Mouse (Mus musculus) neural tube, embryonic 10.5 days (tissue): Measurements from ENCODE around the gene Fam214b.
A peak's percentile ranks its signal among the peaks of the same experiment; 100 is the strongest.

Source experiments
- DNase-seq: peaks from one replicate; pipeline ENCODE4 v3.0.0-alpha.2; 2017; ENCODE audit warnings: low spot score; ENCODE audit errors: extremely low spot score

The Fam214b gene

DNA sequence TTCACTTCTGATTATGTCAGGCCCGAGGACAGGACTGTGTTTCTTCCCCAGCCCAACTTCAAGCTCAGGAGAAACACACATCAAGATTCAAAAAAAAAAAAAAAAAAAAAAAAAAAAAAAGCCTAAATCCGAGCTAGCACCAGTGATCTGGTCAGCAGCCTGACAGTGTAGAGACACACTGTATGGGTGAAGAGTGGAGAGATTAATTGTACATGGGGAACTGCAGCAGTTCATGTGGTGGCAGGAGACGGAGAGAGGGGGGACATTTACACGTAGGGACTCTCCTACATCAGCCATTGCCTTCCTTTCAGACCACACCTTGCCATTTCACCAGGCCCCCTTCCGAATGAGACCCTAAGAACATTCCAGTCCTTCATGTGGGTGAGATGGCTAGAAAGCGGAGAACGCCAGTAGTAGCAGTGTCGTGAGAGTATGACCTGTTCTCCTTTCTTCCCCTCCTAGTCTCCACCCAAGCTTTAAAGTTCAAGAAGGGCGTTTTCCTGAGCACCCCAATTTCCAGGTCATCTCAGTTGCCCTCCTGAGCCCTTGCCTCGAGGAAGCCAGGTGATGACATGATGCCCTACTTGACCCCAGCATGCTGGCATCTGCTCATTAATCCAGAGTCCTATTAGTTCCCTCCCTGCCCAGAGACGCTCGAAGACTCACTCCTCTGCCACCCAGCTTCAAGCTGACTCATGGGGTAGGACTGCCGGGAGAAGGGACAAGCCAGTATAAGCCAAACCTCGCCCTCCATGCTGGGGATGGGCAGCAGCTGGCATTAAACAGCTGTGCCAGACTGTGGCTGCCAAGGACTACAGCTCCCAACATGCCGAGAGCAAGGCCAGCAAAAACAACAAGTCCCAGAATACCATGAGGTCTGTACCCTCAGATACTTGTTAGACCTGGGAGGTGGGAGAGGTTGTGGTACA, 7.2 kb downstream of the Fam214b start:
- DNase-seq, result no peak

DNA sequence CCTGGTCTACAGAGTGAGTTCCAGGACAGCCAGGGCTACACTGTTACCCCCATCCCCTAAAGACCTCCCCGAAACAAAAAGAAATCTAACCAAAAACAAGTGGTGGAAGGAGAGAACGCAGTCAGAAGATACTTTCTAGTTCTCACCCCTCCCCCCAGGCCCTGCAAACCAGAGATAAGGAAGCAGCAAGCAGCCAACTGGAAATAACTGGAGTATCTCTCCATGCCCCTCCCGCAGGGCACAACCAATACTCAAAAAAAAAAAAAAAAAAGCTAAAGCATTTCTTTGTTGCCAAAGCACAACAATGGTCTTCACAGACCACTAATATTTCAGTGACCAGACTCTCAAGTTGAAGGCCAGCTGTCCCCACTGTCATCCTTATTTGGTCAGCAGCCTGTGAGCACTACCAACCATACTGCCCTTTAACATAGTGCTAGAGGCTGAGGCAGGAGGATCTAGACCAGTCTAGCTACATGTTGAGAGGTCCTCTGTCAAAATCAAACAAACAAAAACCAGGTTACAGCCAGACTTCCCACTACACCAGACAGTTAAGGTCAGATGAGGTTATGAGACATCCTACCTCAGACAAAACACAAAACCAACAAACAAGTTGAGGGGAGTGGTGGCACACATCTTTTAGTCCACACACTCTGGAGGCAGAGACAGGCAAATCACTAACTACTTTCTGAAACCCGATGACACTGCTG, 8.0 kb downstream of the Fam214b start:
- no peak for DNase-seq

DNA sequence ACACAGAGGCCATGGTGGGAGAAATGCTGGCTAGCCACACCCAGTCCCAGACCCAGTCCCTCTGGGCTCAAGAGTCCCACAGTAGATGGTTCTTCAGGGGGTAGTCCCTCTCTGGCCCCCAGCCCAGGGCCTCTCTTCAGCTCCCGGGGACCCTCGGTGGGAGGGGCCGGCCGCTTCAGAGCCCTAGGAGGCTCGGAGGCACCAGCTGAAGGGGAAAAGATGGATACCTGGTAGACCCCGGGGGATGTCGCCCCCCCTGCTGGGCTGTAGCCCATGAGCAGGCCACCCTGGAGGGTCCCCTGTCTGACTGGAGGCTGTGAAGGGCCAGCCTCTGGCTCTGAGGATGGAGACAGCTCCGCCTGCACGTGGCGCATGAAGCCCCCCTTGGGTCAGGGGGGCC, 9.7 kb downstream of the Fam214b start:
- DNase-seq, result no peak

DNA sequence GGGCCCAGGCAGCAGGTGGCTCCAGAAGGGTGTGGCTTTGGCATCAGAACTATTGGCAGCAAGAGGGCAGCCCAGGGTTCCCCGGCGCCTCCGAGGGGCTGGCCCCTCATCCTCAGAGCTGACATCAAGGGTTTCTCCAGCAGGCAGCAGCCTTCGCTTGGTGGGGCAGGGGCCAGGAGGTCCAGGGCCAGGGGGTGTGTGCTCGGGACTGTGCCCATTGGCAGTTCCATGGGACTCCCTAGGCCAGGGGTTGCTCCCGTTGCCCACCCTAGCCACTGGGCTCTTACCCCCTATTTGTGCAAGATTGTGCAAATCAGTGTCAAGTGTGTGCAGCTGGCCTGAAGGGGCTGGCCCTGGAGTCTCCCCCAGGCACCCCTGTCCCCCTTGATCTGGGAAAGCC, 10.2 kb downstream of the Fam214b start:
- no peak for DNase-seq

DNA sequence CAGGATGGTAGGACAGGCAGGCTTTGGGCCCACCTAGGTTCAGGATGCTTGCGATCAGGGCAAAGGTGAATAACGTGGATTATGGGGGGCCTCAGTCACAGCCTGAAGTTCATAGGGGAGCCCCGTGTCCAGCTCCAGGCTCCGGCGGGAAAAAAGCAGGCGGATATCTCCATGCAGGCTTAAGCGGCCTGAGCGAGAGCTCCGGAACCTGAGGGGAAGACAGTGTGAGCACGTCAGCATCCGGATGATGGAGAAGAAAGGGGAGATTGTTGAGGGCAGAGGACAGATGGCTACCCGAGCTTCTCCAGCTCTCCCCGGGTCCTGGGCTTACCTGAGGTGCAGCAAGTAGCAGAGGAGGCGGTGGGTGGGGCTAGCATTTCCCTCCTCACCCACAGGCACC, 12.5 kb downstream of the Fam214b start:
- no peak for DNase-seq

DNA sequence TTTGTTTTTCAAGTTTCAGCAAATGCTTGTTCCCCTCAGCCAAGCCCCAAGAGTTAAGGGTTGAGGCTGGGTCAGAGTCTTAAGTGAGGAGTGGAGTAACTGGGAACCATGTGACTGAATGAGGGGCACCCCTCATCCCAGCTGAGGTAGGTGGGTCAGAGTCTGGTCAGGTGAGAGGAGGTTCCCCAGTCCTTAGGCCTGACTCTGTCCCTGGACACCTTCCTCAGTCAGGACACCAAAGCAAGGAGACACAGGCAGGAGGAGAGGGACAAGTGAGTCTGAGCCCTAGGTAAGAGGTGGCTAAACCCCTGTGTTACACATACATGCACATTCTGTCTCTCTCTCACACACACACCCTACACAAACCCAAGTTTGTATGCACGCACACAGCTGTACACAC, 13.5 kb downstream of the Fam214b start:
- no peak for DNase-seq

DNA sequence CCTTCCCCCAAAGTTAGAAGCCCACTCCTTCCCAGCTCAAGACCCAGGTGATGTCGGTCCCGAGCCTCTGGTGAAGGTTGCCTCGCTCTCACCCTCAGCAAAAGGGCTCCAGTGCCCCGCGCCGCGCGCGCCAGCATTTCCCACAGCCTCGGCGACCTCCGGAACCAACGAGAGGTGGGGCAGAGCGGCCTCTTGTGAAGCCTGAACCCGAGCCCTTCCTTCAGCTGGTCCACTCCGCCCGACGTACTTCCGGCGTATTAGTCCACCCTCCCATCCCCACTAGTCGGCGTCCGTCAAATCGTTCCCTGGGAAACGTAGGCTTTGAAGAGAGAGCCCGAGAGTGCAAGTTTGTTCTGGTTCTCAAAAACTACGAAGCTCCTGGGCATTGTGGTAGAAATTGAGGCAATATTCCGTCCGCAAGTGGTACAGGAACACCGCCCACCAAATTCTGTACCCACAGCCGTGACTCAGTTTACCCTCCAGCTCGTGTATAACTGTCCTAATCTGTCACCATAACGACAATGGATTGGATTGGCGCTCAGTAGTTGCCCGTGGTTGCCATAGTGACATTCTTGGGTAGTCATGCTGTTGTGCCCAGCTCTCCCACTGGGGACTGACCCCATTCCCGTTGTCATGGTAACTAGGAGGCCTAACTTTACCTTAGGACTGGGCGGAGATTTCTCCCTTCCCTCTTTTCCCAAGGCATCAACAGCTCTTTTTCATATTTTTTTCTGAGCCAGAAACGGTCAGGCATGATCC, 14.6 kb downstream of the Fam214b start, which contains the start of gene Stoml2:
TSS of gene Stoml2 (minus strand) at position 474 of the 759 bp plus-strand sequence.
- DNase-seq, result peak; percentile 91

DNA sequence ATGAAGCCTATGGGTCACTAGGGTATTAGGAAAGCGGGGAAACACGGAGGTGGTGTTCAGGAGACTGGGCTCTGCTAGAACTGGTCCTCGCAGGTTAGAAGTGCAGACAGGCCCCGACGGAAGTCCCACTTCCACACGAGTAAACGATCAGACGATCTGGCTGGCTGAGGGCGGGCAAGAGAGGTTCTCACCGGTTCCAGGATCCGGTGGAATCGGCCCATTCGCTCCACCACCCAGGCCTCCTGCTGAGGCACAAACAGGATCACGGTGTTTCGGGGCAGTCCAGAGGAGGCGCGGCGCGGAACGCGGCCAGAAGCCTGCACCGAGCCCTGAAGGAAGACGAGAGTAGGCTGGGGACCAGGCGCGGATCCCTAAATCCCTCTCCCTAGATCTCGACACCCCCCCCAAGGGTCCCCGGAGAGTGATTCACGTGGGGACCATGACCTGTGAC, 15.2 kb downstream of the Fam214b start:
- DNase-seq, result no peak

DNA sequence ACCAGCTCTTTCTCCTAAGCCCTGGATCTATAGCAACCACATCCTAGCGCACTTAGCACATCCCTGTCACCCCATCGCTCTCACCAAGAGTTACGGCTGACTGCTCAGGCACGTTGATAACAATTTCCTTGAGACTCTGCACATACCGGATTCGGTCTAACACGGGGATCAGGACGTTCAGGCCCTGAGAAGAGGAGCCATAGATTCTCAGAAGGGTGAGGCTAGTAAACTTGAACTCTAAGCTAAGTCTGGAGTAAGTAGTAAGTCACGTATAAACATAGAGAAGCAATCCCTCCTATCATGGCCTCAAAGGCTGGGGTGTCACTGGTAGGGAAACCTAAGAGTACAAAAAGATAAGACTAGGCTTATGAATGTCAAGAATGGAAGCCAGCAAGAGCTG, 15.7 kb downstream of the Fam214b start:
- DNase-seq, result no peak

DNA sequence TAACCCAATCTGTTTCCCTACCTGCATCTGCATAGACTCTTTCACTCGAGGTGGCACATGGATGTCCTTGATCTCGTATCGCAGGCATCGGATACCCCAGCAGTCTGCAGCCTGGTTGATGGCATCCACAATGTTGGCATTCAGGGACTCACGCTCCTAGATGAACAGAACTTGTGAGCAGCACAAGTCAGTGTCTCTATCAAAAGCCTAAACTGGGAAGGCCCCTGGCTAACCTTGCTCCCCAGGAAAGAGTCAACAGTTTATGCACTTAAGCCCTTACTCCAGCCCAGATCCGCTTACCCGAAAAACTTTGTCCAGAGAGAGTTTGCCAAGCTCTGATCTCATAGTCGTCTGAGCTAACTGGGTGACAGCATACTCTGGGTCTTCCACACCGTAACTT, 16.3 kb downstream of the Fam214b start:
- no peak for DNase-seq

DNA sequence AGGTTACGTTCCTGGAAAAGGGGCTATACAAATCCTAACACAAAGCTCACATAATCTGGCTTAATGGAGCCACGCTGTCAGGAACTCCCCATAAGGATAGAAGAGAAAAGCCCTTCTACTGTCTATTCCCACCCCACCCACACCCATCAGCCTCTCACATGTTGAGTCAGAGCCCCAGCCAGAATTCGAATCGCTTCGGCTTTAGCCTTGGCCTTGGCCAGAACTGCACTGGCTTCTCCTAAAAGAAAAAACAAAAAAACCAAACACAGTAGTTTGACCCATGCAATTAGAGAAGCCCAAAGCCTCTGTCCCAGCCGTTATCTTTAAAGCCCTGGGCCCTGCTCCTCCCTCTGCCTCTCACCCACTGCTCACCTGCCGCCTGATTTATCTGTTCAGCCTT, 16.9 kb downstream of the Fam214b start:
- DNase-seq, result no peak

DNA sequence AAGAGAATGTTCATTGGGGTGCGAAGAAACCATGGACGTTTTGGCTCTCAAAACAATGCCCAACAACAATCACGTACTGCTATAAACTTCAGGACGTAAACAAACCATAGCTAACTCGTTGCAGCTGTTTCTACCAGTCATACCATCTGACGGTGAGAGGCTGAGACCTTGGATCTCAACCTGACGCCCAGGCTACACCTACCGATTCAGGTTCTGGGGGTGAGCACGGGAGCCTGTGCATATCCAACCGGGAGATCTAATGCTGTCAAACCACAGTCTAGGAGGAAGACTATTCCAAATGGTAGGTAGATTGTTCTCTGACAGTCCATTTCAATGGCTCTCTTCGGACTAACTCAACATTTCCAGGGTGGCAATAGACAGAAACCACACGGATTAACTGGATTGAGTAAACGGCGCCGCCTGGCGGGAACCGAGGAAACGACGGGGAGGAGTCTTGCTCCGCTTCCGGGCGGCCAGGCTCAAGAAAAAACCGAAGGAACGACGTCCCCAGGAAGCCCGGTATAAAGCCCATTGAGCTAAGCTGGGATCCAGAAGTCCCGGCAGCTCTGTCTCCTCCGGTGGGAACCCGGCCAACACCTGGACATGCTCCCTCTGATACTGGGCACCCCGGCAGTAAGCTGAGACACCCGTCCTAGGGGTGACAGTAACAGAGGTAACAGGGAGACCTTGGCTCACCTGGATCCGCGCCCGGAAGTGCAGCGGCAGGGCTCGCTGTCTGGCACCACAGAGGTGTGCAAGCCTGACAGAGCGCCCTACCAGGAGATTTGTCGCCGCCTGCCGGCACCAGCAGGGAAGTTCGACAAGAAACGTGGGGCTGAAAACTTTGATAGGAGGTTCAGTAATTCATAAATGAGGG, 20.7 kb downstream of the Fam214b start, which contains the start of gene Pigo:
TSS of gene Pigo (minus strand) at position 736 of the 877 bp plus-strand sequence.
- peak; percentile 90 for DNase-seq

DNA sequence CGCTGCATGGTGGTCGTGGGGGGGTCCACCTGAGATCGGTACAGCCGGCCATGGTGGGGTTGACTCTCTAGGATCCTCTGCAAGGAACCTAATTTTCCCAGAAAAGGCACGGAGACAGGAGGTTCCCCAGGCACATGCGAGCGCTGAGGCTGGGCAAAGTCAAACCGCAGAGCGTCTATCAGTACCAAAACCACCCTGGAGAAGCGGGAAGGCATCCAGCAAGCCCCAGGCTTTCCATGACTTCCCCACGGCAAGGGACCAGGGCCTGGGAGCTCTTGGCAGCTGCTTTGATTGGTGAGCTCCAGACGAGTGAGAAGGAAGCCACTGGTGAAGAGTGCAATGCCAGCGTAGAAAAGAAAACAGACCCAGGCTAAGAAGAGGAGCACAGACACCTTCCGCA, 21.3 kb downstream of the Fam214b start:
- no peak for DNase-seq

DNA sequence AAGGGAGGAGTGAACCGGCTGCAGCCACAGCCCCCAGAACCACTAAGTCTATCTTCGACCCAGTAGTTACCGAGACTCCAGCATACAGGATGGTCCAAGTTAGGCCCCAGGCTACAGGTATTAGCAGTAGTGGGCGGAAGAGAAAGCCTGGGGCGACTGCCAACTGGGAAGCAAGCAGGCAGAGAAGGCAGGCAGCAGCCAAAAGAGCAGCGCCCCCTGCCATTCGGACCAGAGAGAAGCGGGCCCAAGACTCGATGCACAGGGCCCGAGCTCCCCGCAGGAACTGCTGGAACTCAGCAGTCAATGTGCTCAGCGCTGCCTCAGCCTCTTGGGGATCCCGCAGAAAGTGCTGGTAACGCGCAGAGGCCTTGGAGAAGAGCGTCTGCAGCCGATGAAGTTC, 24.7 kb downstream of the Fam214b start:
- DNase-seq, result no peak

DNA sequence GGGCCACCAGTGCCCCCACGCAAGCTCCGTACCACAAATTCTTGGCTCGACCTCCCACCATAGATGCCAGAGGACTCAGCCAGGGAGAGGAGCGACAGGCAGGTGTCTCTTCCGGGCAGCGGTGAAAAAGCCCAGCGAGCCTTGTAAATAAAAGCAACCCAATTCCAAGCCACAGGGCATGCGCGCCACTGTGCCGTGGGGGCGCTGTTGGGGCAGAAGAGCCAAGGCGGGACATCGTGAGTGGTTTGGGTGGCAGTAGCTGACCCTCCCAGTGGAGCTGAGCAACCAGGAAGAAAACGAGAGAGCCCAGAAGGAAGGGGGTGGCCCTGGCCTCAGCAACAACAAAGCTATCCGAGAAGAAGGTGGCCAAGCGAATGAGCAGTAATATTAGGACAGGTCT, 25.1 kb downstream of the Fam214b start:
- DNase-seq, result no peak

DNA sequence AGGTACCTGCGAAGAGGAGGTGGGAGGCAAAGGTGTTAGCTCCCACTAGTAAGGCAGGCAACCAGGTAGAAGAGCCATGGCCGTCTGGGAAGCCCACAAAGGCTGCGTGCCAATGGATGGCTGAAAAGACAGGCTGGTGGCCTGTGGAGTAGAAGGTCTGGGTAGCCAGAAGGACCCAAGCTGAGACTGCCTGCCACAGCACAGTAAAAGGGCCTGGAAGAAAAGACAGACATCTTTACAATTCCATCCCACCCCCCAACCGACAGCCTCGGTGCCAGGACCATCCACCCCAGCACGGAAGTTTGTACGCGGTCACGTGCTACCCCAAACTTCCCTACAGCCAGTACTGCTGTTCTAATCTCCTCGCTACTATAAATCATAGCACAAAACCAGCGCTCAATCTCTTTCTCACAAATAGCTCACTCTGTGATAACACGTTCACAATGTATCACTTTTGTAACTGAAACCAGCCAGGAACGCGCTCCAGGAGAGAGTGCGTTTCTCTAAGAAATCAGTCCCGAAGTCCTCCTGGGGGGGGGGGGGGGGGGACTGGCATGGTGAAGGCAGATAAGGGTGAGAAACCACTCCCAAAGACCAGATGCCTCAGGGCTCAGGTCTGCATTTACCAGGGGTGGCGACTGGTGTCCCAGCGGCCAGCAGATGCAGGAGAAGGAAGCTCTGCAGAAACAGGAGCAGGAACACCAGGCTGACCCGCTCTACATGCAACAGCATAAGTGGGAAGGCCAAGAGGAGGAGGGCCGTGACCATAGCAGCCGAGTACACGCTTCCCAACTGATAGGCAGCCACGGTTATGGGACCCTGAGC, 26.2 kb downstream of the Fam214b start:
- DNase-seq, result no peak

DNA sequence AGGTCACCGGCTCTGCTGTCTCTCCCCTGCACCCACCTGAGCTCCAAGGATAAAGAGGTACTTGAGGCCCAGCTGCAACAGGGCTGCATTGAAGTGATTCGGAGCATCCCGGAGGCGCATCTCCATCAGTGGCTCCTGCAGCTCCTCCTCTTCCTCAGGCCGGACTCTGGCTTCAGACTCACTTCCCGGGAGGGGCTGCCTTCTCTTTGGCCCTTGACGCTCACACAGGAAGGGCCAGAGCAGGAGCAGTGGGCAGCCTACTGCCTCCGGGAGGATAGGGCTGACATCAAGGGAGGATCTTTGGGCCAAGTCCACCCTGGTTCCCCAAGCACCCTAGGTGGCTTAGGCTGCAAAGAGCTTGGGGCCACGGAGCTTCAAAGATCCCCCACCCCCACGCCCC, 26.8 kb downstream of the Fam214b start:
- DNase-seq, result no peak

DNA sequence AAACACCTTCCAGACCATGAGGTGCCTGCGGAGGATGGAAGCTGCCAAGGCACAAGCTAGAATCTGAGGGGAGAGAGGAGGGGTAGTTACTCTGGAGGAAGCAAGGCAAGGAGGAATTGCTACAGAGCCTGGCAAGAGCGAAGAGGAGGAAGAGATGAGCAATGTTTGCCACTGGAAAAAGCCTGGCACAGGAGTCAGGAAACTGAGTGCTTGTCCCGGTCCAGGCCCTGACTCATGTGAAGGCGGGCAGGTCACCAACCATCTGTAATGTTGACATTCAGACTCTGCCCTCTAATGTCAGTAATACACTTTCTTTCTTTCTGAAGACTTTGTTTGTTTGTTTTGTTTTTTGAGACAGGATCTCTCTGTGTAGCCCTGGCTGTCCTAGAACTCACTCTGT, 27.9 kb downstream of the Fam214b start:
- no peak for DNase-seq

DNA sequence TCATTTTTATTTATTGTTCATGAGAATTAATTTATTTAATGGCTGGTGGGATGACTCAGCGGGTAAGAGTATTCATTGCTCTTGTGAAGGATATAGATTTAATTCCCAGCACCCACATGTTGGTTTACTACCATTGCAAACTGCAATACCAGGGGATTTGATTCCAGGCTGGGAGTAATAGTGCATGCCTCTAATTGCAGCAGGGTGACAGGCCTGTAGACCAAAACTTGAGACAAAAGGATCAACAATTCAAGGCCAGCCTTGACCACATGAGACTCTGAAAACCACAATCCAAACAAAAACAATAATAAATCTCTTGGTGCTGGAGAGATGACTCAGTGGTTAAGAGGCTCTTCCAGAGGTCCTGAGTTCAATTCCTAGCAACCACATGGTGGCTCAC, 33.9 kb downstream of the Fam214b start:
- DNase-seq, result no peak
